Mouse (Mus musculus) heart, embryonic 12.5 days (tissue): ENCODE measurements around the gene Slit3. TPM values are rescaled to one million over a fixed set of nuclear protein-coding genes. Genes with fewer than 3 reads are reported as not detected.

ENCODE experiments used
- ATAC-seq: fragments of 200-750 bp; cut with Nextera tagmentation; 2 replicates; pipeline ENCODE4 v1.8.0; 2017; ENCODE audit warnings: moderate TSS enrichment, moderate library complexity; ENCODE audit not compliant: insufficient number of reproducible peaks, low FRiP score
- H3K27ac ChIP-seq: fragments of 300-500 bp; sonication (generic); 2 replicates; pipeline ENCODE4 v1.5.1; 2016; ENCODE audit warnings: mild to moderate bottlenecking, moderate library complexity; ENCODE audit not compliant: poor library complexity, severe bottlenecking
- H3K27me3 ChIP-seq: fragments of 300-500 bp; sonication (generic); replicated peaks from 2 replicates; pipeline ENCODE4 v1.6.1; 2016; ENCODE audit warnings: mild to moderate bottlenecking, moderate library complexity
- H3K36me3 ChIP-seq: fragments of 300-500 bp; sonication (generic); 2 replicates; pipeline ENCODE4 v1.6.1; 2016; ENCODE audit warnings: mild to moderate bottlenecking, moderate library complexity
- H3K4me1 ChIP-seq: fragments of 300-500 bp; sonication (generic); replicated peaks from 2 replicates; pipeline ENCODE4 v1.6.1; 2016; ENCODE audit warnings: mild to moderate bottlenecking
- H3K4me2 ChIP-seq: fragments of 300-500 bp; sonication (generic); 2 replicates; pipeline ENCODE4 v1.6.1; 2016; ENCODE audit warnings: mild to moderate bottlenecking, moderate library complexity
- H3K4me3 ChIP-seq: fragments of 300-500 bp; sonication (generic); 2 replicates; pipeline ENCODE4 v1.5.1; 2016; ENCODE audit warnings: mild to moderate bottlenecking
- H3K9ac ChIP-seq: fragments of 300-500 bp; sonication (generic); 2 replicates; pipeline ENCODE4 v1.6.1; 2016; ENCODE audit warnings: mild to moderate bottlenecking, moderate library complexity
- H3K9me3 ChIP-seq: fragments of 300-500 bp; sonication (generic); replicated peaks from 2 replicates; pipeline ENCODE4 v1.6.1; 2016; ENCODE audit warnings: mild to moderate bottlenecking, moderate library complexity
- WGBS: fragments of 180-500 bp; shearing (Covaris S2); methylation state at CpG from one replicate; pipeline ENCODE4 v1.1.7; 2016; 5-methylcytosine and 5-hydroxymethylcytosine counted together
- polyA plus RNA-seq: library from polyadenylated mRNA; unstranded; fragments of >200 nt; fragmentation: Nextera tagmentation; extraction: Ambion mirVana; gene quantifications from 2 replicates; pipeline ENCODE4 v1.2.1, GENCODE M21; 2016

Slit3 gene
- polyA plus RNA-seq, 1 experiment from 2014 or later: 17.4 TPM

DNA sequence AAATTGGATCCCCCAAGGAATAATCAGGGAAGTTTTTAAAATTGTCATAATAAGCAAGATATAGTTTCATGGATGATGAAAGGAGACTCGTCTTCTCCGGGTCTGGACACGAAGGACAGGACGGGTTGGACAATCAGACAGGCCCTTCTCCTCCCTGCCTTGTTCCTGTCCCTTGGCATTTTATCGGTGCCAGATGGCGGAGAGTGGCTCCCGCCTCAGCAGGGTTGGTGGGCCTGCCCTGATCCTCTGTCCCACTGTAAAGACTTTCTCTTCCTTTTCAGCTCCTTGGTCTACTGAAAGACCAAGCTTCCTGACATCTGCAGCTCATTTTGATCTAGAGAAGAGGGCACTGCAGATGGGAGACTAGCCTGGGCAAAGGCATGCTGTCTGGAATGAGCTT lies 34.3 kb downstream of the Slit3 start:
- Histone ChIP-seq H3K27ac (no peak overlapping the region), H3K4me3 (no peak overlapping the region), H3K9ac (no peak overlapping the region), H3K4me2 (no peak overlapping the region), H3K27me3 (no peaks in the 10 kb centered on the region), H3K9me3 (no peaks in the 10 kb centered on the region), H3K4me1 (peaks cover 21% of the 10 kb centered on the region), H3K36me3 (no peaks in the 10 kb centered on the region)
- ATAC-seq: no peak
- WGBS: 88% methylated on average over 7 of the region's 7 CpGs

- H3K4me1 ChIP-seq: peaks cover 21% of the 10 kb centered on the region
- H3K4me3 ChIP-seq: no peak overlapping the region
- H3K4me2 ChIP-seq: no peak overlapping the region
- ATAC-seq: no peak
- no peaks in the 10 kb centered on the region for H3K27me3 ChIP-seq
- no peak overlapping the region for H3K27ac ChIP-seq
- H3K9ac ChIP-seq: no peak overlapping the region
- no peaks in the 10 kb centered on the region for H3K36me3 ChIP-seq
- H3K9me3 ChIP-seq: no peaks in the 10 kb centered on the region
- WGBS: 74% methylated on average over 5 of the region's 5 CpGs
Measured at GRCm38 (mm10) chr11:35156676-35157075, 35.7 kb downstream of the Slit3 start.

DNA sequence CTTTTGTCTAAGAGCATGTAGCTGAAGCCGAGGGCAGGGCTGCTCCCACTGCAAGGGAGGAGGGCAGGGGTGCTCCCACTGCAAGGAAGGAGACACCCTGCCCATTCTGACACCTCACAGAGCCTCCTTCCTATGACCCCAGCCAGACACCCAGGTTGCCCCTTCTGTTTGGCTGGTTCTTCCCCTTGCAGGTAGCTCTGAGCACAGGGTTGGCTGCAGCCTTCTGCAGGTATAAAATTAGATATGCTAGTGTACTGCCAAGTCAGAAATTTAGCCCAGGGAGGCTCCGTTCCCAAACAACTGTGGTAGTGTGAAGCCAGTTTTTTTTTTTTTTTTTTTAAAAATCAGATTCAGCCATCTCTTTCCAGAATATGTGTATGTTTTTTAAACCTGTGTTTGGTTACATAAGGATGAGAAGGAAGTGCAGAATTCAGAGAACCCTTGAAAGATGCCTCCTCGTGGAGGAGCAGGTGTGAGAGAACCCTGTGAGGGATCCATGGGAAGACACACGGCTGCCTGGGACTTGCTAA lies 39.7 kb downstream of the Slit3 start:
- Histone ChIP-seq H3K4me2 (no peak overlapping the region), H3K27ac (no peak overlapping the region), H3K9ac (no peak overlapping the region), H3K36me3 (no peaks in the 10 kb centered on the region), H3K9me3 (no peaks in the 10 kb centered on the region), H3K4me1 (peaks cover 5% of the 10 kb centered on the region; the same call in 1 of the 2 replicates), H3K4me3 (no peak overlapping the region), H3K27me3 (no peaks in the 10 kb centered on the region)
- WGBS: 80% methylated on average over 4 of the region's 4 CpGs
- ATAC-seq: no peak

GRCm38 (mm10) chr11:35163396-35163795 lies 42.4 kb downstream of the Slit3 start:
- 80% methylated on average over 3 of the region's 3 CpGs for WGBS
- Histone ChIP-seq H3K27ac (no peak overlapping the region), H3K9me3 (no peaks in the 10 kb centered on the region), H3K4me3 (no peak overlapping the region), H3K4me2 (no peak overlapping the region), H3K9ac (no peak overlapping the region), H3K36me3 (no peaks in the 10 kb centered on the region), H3K27me3 (no peaks in the 10 kb centered on the region), H3K4me1 (peaks cover 7% of the 10 kb centered on the region; the same call in 1 of the 2 replicates)
- no peak for ATAC-seq

DNA sequence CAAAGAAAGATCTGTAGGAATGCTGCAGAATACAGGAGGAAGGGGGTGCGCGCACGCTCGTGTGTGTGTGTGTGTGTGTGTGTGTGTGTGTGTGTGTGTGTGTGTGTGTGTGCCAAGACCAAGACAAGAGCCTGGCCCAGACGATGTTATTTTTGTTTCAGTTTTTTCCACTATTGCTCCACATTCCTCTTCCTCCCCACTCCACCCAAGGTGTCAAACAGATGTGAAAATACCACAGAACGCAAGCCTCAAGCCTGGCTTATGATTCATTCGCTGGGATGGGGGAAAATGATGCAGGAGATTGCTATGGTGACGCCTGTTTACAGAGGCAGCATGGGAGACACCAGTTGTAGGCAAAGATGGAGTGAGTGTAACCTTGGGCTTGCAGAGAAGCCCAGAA lies 46.2 kb downstream of the Slit3 start:
- WGBS: 62% methylated on average over 8 of the region's 8 CpGs
- no peaks in the 10 kb centered on the region for H3K27me3 ChIP-seq
- no peak overlapping the region for H3K4me3 ChIP-seq
- peaks cover 7% of the 10 kb centered on the region; the same call in 1 of the 2 replicates for H3K4me1 ChIP-seq
- no peak overlapping the region for H3K9ac ChIP-seq
- H3K27ac ChIP-seq: no peak overlapping the region
- no peak overlapping the region for H3K4me2 ChIP-seq
- peaks cover 5% of the 10 kb centered on the region for H3K36me3 ChIP-seq
- no peak for ATAC-seq
- no peaks in the 10 kb centered on the region for H3K9me3 ChIP-seq

GRCm38 (mm10) chr11:35171505-35171904 lies 50.5 kb downstream of the Slit3 start:
- WGBS: 91% methylated on average over 6 of the region's 6 CpGs
- H3K27me3 ChIP-seq: no peaks in the 10 kb centered on the region
- no peak for ATAC-seq

DNA sequence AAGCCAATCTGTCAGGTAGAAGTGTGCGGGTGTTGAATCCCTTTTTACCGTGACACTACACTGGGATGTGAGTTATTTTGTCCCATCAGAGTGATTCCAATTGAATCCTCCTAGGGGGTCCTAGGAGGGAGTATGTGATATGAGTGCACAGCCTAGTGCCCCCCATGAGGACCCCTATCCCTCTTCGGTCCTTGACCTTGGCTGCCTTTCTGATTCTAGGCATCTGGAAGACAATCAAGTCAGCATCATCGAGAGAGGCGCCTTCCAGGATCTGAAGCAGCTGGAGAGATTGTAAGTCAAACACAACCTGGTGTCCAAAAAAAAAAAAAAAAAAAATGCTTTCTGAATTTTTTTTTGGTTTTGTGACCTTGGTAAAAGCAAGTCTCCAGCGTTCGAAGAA lies 56.5 kb downstream of the Slit3 start:
- H3K4me1 ChIP-seq: 0 out of 2 replicates have a peak, but pooled peaks cover 6% of the 10 kb centered on the region
- no peak for ATAC-seq
- H3K4me2 ChIP-seq: no peak overlapping the region
- 74% methylated on average over 7 of the region's 7 CpGs for WGBS
- H3K27ac ChIP-seq: no peak overlapping the region
- no peak overlapping the region for H3K9ac ChIP-seq
- no peaks in the 10 kb centered on the region for H3K36me3 ChIP-seq
- no peaks in the 10 kb centered on the region for H3K27me3 ChIP-seq
- no peaks in the 10 kb centered on the region for H3K9me3 ChIP-seq
- H3K4me3 ChIP-seq: no peak overlapping the region

More at GRCm38 (mm10) chr11:35171505-35171904, 50.5 kb downstream of the Slit3 start:
- no peak overlapping the region for H3K27ac ChIP-seq
- peaks cover 8% of the 10 kb centered on the region for H3K36me3 ChIP-seq
- H3K9me3 ChIP-seq: no peaks in the 10 kb centered on the region
- no peak overlapping the region for H3K4me2 ChIP-seq
- no peaks in the 10 kb centered on the region for H3K4me1 ChIP-seq
- H3K4me3 ChIP-seq: no peak overlapping the region
- no peak overlapping the region for H3K9ac ChIP-seq

DNA sequence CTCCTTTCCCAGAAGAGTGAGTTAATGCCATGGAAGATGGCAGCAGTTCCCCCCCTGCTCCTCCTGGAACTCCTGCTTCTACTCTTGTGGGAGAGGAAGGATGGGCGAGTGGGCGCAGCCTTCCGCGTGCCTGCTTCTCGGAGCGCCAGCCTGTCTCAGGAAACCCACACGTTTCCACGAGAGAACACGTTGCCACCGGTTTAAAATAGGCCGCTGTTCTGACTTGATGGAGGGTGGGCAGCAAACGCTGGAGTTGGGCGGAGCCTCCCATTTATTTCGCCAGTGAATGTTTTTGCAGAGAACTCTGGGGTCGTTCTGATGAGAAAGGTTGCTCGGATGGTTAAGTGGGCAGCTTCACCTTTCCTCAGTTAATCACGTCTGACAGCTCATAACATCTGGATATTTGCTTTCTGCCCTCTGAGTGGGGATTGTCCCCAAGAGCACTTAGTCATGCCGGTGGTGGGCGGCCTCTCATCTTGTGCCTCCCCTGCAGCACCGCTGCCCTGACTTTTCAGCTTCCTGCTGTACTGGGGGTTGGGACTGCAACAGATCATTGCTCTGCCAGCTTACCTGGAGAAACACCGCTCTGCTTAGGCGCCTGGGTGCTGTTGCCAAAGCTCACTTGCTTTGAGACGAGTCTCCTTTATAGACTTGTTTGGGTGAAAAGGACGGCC lies 57.3 kb downstream of the Slit3 start:
- ATAC-seq: no peak
- H3K4me3 ChIP-seq: no peak overlapping the region
- no peaks in the 10 kb centered on the region for H3K36me3 ChIP-seq
- no peak overlapping the region for H3K9ac ChIP-seq
- H3K4me1 ChIP-seq: 0 out of 2 replicates have a peak, but pooled peaks cover 6% of the 10 kb centered on the region
- 52% methylated on average over 24 of the region's 24 CpGs for WGBS
- no peaks in the 10 kb centered on the region for H3K27me3 ChIP-seq
- H3K27ac ChIP-seq: no peak overlapping the region
- no peaks in the 10 kb centered on the region for H3K9me3 ChIP-seq
- H3K4me2 ChIP-seq: peak overlapping the region; percentile 22

DNA sequence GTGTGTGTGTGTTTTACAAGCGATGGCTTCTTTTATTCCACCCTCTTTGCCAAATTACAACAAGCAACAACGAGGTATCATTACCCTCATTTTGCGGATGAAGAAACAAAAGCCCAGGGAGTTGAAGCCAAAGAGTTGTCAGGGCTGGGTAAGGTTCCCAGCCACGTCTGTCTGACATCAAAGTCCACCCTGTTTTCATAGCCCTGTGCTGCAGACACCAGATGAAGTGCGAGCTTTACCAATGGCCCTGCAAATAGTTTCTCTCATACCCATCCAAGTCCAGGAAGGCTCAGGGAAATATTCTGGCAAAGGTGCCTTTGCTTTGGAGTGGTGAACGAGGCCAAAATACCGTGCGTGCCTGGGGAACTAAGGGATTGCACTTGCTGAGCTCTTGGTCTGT lies 58.3 kb downstream of the Slit3 start:
- no peak overlapping the region for H3K4me3 ChIP-seq
- no peaks in the 10 kb centered on the region for H3K9me3 ChIP-seq
- no peak overlapping the region for H3K4me2 ChIP-seq
- H3K9ac ChIP-seq: no peak overlapping the region
- H3K27me3 ChIP-seq: no peaks in the 10 kb centered on the region
- no peak overlapping the region for H3K27ac ChIP-seq
- no peak for ATAC-seq
- no peaks in the 10 kb centered on the region for H3K36me3 ChIP-seq
- WGBS: 72% methylated on average over 8 of the region's 8 CpGs
- 0 out of 2 replicates have a peak, but pooled peaks cover 6% of the 10 kb centered on the region for H3K4me1 ChIP-seq

DNA sequence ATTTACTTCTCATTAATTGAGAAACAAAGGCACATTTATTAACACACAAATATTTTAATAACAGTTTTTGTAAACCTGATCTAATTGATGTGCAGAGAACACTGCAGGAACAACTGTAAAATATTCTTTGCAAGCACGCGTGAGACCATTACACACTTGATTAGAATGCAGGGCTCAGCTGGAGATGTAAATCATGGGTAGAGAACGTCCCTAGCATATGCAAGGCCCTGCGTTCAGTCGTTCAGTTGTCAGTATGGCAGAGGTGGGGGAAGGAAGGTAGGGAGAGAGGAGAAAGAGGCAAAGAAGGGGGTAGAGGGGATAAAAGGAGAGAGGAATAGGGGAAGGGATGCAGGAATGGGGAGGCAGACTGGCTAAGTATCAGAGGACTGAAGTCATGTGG lies 61.9 kb downstream of the Slit3 start:
- WGBS: 77% methylated on average over 5 of the region's 5 CpGs
- H3K36me3 ChIP-seq: peaks cover 4% of the 10 kb centered on the region

DNA sequence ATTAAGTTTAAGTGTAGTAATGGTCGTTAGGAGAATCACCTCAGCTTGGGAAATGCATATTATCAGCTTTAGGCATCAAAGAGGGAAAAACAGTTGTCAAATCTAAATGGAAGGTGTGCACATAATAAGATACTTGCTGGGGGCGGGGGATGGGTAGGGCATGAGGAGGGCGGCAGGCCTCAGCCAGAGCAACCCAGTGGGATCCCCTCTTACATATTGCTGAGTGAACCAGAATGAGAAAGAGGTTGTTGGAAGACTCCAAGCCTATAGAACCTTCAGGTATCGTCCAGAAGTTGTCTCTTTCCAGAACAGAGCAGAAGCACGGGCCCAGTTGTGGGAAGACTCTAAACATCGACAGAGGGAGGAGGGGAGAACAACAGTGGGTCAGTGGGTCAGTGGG lies 73.8 kb downstream of the Slit3 start:
- no peaks in the 10 kb centered on the region for H3K4me1 ChIP-seq
- H3K36me3 ChIP-seq: no peaks in the 10 kb centered on the region
- WGBS: 78% methylated on average over 6 of the region's 6 CpGs
- no peak overlapping the region for H3K9ac ChIP-seq
- H3K4me2 ChIP-seq: no peak overlapping the region
- H3K27me3 ChIP-seq: no peaks in the 10 kb centered on the region
- no peak overlapping the region for H3K4me3 ChIP-seq
- ATAC-seq: no peak
- no peaks in the 10 kb centered on the region for H3K9me3 ChIP-seq
- H3K27ac ChIP-seq: no peak overlapping the region

More for the DNA sequence above, 61.9 kb downstream of the Slit3 start:
- 0 out of 2 replicates have a peak, but pooled peaks cover 6% of the 10 kb centered on the region for H3K4me1 ChIP-seq
- ATAC-seq: no peak
- no peak overlapping the region for H3K4me2 ChIP-seq
- no peaks in the 10 kb centered on the region for H3K27me3 ChIP-seq
- H3K9ac ChIP-seq: no peak overlapping the region
- H3K4me3 ChIP-seq: no peak overlapping the region
- no peak overlapping the region for H3K27ac ChIP-seq
- H3K9me3 ChIP-seq: no peaks in the 10 kb centered on the region

DNA sequence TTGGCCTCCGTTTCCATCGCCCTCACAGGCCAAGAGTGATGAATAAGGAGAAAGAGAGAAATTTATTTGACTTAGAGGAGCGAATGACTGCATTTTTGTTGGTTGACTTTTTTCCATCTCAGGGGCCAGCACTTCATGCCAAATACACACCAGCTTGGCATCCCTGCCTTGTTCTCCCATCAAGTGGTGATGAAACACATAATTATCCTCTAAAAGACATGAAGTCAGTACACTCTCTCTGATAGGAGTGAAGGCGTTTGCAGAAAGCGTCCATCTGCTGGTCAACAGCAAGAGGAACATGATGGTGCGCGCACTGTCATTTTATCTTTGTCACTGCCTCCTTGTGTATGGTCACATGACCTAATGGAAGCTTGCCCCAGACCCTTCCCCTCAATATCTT lies 75.8 kb downstream of the Slit3 start:
- H3K27ac ChIP-seq: no peak overlapping the region
- no peak overlapping the region for H3K9ac ChIP-seq
- H3K36me3 ChIP-seq: no peaks in the 10 kb centered on the region
- WGBS: 69% methylated on average over 7 of the region's 7 CpGs
- no peak overlapping the region for H3K4me2 ChIP-seq
- no peak for ATAC-seq
- no peak overlapping the region for H3K4me3 ChIP-seq
- no peaks in the 10 kb centered on the region for H3K9me3 ChIP-seq
- H3K4me1 ChIP-seq: no peaks in the 10 kb centered on the region
- H3K27me3 ChIP-seq: no peaks in the 10 kb centered on the region
